8 mouse cellular contexts compared by ENCODE assay signal in the genomic region with DNA sequence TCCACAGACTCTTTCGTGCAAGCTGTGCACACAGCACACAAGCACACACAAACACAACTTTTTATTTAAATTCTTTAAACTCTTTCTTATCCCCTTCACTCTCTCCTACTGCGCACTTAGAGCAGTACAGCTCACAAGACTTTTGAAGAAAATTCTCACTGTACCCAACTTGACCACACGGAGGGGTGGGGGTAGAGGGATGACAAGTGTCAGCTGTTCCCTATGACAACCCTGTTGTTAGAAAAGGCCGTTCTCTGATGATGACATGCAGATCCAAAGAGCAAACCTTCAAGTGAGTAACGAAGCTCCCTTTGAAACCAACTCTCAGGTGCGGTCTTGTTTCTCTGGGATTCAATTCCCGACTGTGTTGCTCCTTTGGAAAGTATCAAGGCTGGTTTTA. TPM values are rescaled to one million over a fixed set of nuclear protein-coding genes. Genes with fewer than 3 reads are reported as not detected.
DNase-seq lines count a peak whose midpoint lies in the region; ATAC-seq and TF ChIP-seq lines count a peak whose summit lies in the region.

No protein-coding gene starts in this region.

- ATAC-seq in kidney, embryonic 15.5 days (replicated peaks; ENCODE audit: low FRiP score) = no peak
- ATAC-seq in heart, postnatal 0 days (ENCODE audit: insufficient read depth, low read depth) = no peak

- H3K4me3 ChIP-seq in kidney, embryonic 15.5 days (replicated peaks) = peak overlapping the region; percentile 69
- H3K4me3 ChIP-seq in MEL (ENCODE audit: control insufficient read depth in 1 of 2, insufficient read depth in 1 of 2, low read depth in 2 of 2, low read length in 2 of 2) = peak overlapping the region; percentile 88 to 90
- peak overlapping the region; percentile 76 for H3K4me3 ChIP-seq in heart, postnatal 0 days (ENCODE audit: low read depth, low read length)
- H3K4me3 ChIP-seq in macrophage (ENCODE audit: inconsistent target) = peak overlapping the region; percentile 47

- no peak for TF ChIP-seq CTCF in MEL (IDR thresholded peaks at IDR 0.05 in 2 of 3, conservative IDR thresholded peaks at IDR 0.05 in 1 of 3; ENCODE audit: control insufficient read depth in 1 of 3, insufficient read depth in 1 of 3, low read depth in 2 of 3, low read length in 3 of 3, poor library complexity in 1 of 3, severe bottlenecking in 1 of 3)
- TF ChIP-seq CTCF in heart, postnatal 0 days (IDR thresholded peaks at IDR 0.05; ENCODE audit: low read depth) = no peak

- no peak for DNase-seq in kidney, adult 18-20 months
- DNase-seq in MEL (ENCODE audit: low read depth, low spot score) = peak; percentile 49
- DNase-seq in heart, postnatal 0 days (ENCODE audit: low spot score) = no peak
- DNase-seq in right cerebral cortex, postnatal 36 days (ENCODE audit: low spot score in 2 of 2) = no peak
- no peak for DNase-seq in gastrocnemius, adult 18-20 months (ENCODE audit: low spot score)
- no peak for DNase-seq in embryo, embryonic 10 days (ENCODE audit: low spot score)

- no peaks in the 10 kb centered on the region for H3K27me3 ChIP-seq in kidney, embryonic 15.5 days
- H3K27me3 ChIP-seq in MEL (ENCODE audit: control insufficient read depth in 1 of 2, insufficient read depth in 2 of 2, low read length in 2 of 2) = no peaks in the 10 kb centered on the region
- H3K27me3 ChIP-seq in heart, postnatal 0 days (ENCODE audit: control insufficient read depth, insufficient read depth, low read length) = no peaks in the 10 kb centered on the region

- TF ChIP-seq RAD21 in MEL (IDR thresholded peaks at IDR 0.05; ENCODE audit: low read depth, low read length) = no peak

- WGBS in kidney, embryonic 15.5 days = 42% methylated on average over 7 of the region's 7 CpGs
- 28% methylated on average over 7 of the region's 7 CpGs for WGBS in heart, postnatal 0 days
- WGBS in macrophage (ENCODE audit: missing documents) = 15% methylated on average over 7 of the region's 7 CpGs

- peak overlapping the region; percentile 62 for H3K9ac ChIP-seq in kidney, embryonic 15.5 days
- peak overlapping the region; percentile 90 for H3K9ac ChIP-seq in MEL (ENCODE audit: control insufficient read depth, low read depth, low read length, poor library complexity, severe bottlenecking)
- peak overlapping the region; percentile 65 for H3K9ac ChIP-seq in heart, postnatal 0 days (replicated peaks; ENCODE audit: low read depth, low read length)

- no peak overlapping the region for H3K27ac ChIP-seq in kidney, embryonic 15.5 days
- H3K27ac ChIP-seq in MEL (ENCODE audit: control insufficient read depth, low read depth, low read length) (no peak overlapping the region), macrophage (peak overlapping the region; percentile 19; the same call in 1 of the 2 replicates)
- H3K27ac ChIP-seq in heart, postnatal 0 days (ENCODE audit: low read depth) = no peak overlapping the region

- no peak for TF ChIP-seq POLR2A in MEL (IDR thresholded peaks at IDR 0.05; ENCODE audit: control insufficient read depth in 1 of 2, insufficient read depth in 1 of 2, low read depth in 1 of 2, low read length in 2 of 2, poor library complexity in 1 of 2)

- no peaks in the 10 kb centered on the region for H3K9me3 ChIP-seq in kidney, embryonic 15.5 days (replicated peaks)
- H3K9me3 ChIP-seq in MEL (replicated peaks; ENCODE audit: insufficient read depth, low read length) = no peaks in the 10 kb centered on the region
- H3K9me3 ChIP-seq in heart, postnatal 0 days (replicated peaks; ENCODE audit: control insufficient read depth, low read length) = no peaks in the 10 kb centered on the region

- H3K79me2 ChIP-seq in MEL (ENCODE audit: control insufficient read depth, insufficient read depth, low read length, poor library complexity) (peaks cover 8% of the 10 kb centered on the region), macrophage (ENCODE audit: inconsistent target) (peaks cover 17% of the 10 kb centered on the region; the same call in 1 of the 2 replicates)

- H3K36me3 ChIP-seq in kidney, embryonic 15.5 days = peaks cover 10% of the 10 kb centered on the region; the same call in 1 of the 2 replicates
- H3K36me3 ChIP-seq in MEL (ENCODE audit: control insufficient read depth in 1 of 2, insufficient read depth in 2 of 2, low read length in 2 of 2) (peaks cover 0 to 8% of the 10 kb centered on the region in 2 experiments; a peak in 2 of 4 replicates), macrophage (ENCODE audit: inconsistent target) (peaks cover 18% of the 10 kb centered on the region)
- H3K36me3 ChIP-seq in heart, postnatal 0 days (replicated peaks; ENCODE audit: control insufficient read depth, insufficient read depth, low read length) = 0 out of 2 replicates have a peak, but pooled peaks cover 3% of the 10 kb centered on the region

- H3K4me2 ChIP-seq in kidney, embryonic 15.5 days = peak overlapping the region; percentile 62
- peak overlapping the region; percentile 68 for H3K4me2 ChIP-seq in heart, postnatal 0 days (ENCODE audit: low read depth, low read length)

- TF ChIP-seq EP300 in MEL (IDR thresholded peaks at IDR 0.05; ENCODE audit: low read depth in 1 of 2, low read length in 2 of 2) = no peak
- no peak for TF ChIP-seq EP300 in heart, postnatal 0 days (IDR thresholded peaks at IDR 0.05; ENCODE audit: low read depth)

- H3K4me1 ChIP-seq in kidney, embryonic 15.5 days = peaks cover 12% of the 10 kb centered on the region
- H3K4me1 ChIP-seq in MEL (ENCODE audit: control insufficient read depth in 1 of 2, insufficient read depth in 2 of 2, low read length in 2 of 2) = peaks cover 0 to 11% of the 10 kb centered on the region in 2 experiments; a peak in 3 of 4 replicates
- peaks cover 8% of the 10 kb centered on the region; the same call in 1 of the 2 replicates for H3K4me1 ChIP-seq in heart, postnatal 0 days (ENCODE audit: control insufficient read depth, insufficient read depth)

RNA-seq across cellular contexts. Expression of gene Pts, which starts 0.7 kb away (rescaled TPM):
- 88.2 and 94.1 TPM in 2 replicates for polyA plus RNA-seq in kidney, embryonic 15.5 days (2015; fragmentation: Nextera tagmentation; extraction: Ambion mirVana)
- total RNA-seq in MEL (2012; rRNA removed) = 24.4 and 24.6 TPM in 2 replicates
- 10 to 100 TPM in 1 of 2 experiments, not detected in 1; 24.6 TPM for polyA plus RNA-seq in MEL (2012; ENCODE audit: insufficient read depth in 1 of 2, insufficient read length in 2 of 2, low read depth in 1 of 2, low replicate concordance in 2 of 2, missing spikeins in 1 of 2)
- total RNA-seq in heart, postnatal 0 days (2014; rRNA removed; ENCODE audit: low replicate concordance) = 29.7 and 147 TPM in 2 replicates
- polyA plus RNA-seq in heart, postnatal 0 days (2015; fragmentation: Nextera tagmentation; extraction: Ambion mirVana) = 93.1 and 97.8 TPM in 2 replicates
- total RNA-seq in macrophage (2018; cell fraction: chromatin; rRNA removed) = 100 to 1,000 TPM in 8 of 26 experiments, 10 to 100 TPM in 18; 25.2 to 139 (median 70.7) TPM
- 10 to 100 TPM; 34.1 to 70.9 (median 47.9) TPM for total RNA-seq in macrophage (2018; cell fraction: cytosol; rRNA removed)
- total RNA-seq in macrophage (2018; cell fraction: nucleus; rRNA removed) = 100 to 1,000 TPM in 4 of 26 experiments, 10 to 100 TPM in 22; 25.2 to 114 (median 53.9) TPM
- polyA plus RNA-seq in macrophage (2018) = 36.6 to 64.4 TPM (median 48.4 TPM) in 3 replicates
- 10 to 100 TPM; 11.0 to 12.2 TPM for total RNA-seq in gastrocnemius, adult 18-20 months (2021)

RNA-seq across cellular contexts. Expression of gene Il18, which starts 26.8 kb away (rescaled TPM):
- polyA plus RNA-seq in kidney, embryonic 15.5 days (2015; fragmentation: Nextera tagmentation; extraction: Ambion mirVana) = 1.7 and 3.0 TPM in 2 replicates
- total RNA-seq in MEL (2012; rRNA removed) = not detected in 2 replicates
- polyA plus RNA-seq in MEL (2012; ENCODE audit: insufficient read depth in 1 of 2, insufficient read length in 2 of 2, low read depth in 1 of 2, low replicate concordance in 2 of 2, missing spikeins in 1 of 2) (not detected), macrophage (2018) (44.2 to 59.1 TPM (median 54.5 TPM) in 3 replicates)
- 0.46 and 2.4 TPM in 2 replicates for total RNA-seq in heart, postnatal 0 days (2014; rRNA removed; ENCODE audit: low replicate concordance)
- 2.9 and 4.7 TPM in 2 replicates for polyA plus RNA-seq in heart, postnatal 0 days (2015; fragmentation: Nextera tagmentation; extraction: Ambion mirVana)
- 100 to 1,000 TPM in 5 of 26 experiments, 10 to 100 TPM in 21; 34.1 to 153 (median 64.9) TPM for total RNA-seq in macrophage (2018; cell fraction: chromatin; rRNA removed)
- 10 to 100 TPM; 37.4 to 86.6 (median 53.3) TPM for total RNA-seq in macrophage (2018; cell fraction: cytosol; rRNA removed)
- 100 to 1,000 TPM in 12 of 26 experiments, 10 to 100 TPM in 14; 60.0 to 188 (median 98.9) TPM for total RNA-seq in macrophage (2018; cell fraction: nucleus; rRNA removed)
- total RNA-seq in gastrocnemius, adult 18-20 months (2021) = 1 to 10 TPM; 1.0 to 2.0 TPM

RNA-seq across cellular contexts. Expression of gene Bco2, which starts 27.1 kb away (rescaled TPM):
- polyA plus RNA-seq in kidney, embryonic 15.5 days (2015; fragmentation: Nextera tagmentation; extraction: Ambion mirVana) = 0.08 and 0.12 TPM in 2 replicates
- 0.07 TPM in 1 of 2 replicates, not detected in the other for total RNA-seq in MEL (2012; rRNA removed)
- polyA plus RNA-seq in MEL (2012; ENCODE audit: insufficient read depth in 1 of 2, insufficient read length in 2 of 2, low read depth in 1 of 2, low replicate concordance in 2 of 2, missing spikeins in 1 of 2) (under 1 TPM in 1 of 2 experiments, not detected in 1; 0.07 TPM), macrophage (2018) (2.7 to 3.6 TPM (median 2.9 TPM) in 3 replicates)
- total RNA-seq in heart, postnatal 0 days (2014; rRNA removed; ENCODE audit: low replicate concordance) = not detected in 2 replicates
- polyA plus RNA-seq in heart, postnatal 0 days (2015; fragmentation: Nextera tagmentation; extraction: Ambion mirVana) = 0.07 TPM in 1 of 2 replicates, not detected in the other
- total RNA-seq in macrophage (2018; cell fraction: chromatin; rRNA removed) = 10 to 100 TPM in 1 of 26 experiments, 1 to 10 TPM in 25; 1.1 to 11.6 (median 5.2) TPM
- 1 to 10 TPM; 2.7 to 9.2 (median 3.9) TPM for total RNA-seq in macrophage (2018; cell fraction: cytosol; rRNA removed)
- total RNA-seq in macrophage (2018; cell fraction: nucleus; rRNA removed) = 10 to 100 TPM in 7 of 26 experiments, 1 to 10 TPM in 19; 2.2 to 12.8 (median 5.7) TPM
- total RNA-seq in gastrocnemius, adult 18-20 months (2021) = under 1 TPM; 0.27 to 0.55 TPM

RNA-seq across cellular contexts. Expression of gene Tex12, which starts 33.3 kb away (rescaled TPM):
- polyA plus RNA-seq in kidney, embryonic 15.5 days (2015; fragmentation: Nextera tagmentation; extraction: Ambion mirVana) = 0.18 TPM in 1 of 2 replicates, not detected in the other
- not detected in 2 replicates for total RNA-seq in MEL (2012; rRNA removed)
- polyA plus RNA-seq in MEL (2012; ENCODE audit: insufficient read depth in 1 of 2, insufficient read length in 2 of 2, low read depth in 1 of 2, low replicate concordance in 2 of 2, missing spikeins in 1 of 2) (not detected), macrophage (2018) (not detected in 3 replicates)
- not detected in 2 replicates for total RNA-seq in heart, postnatal 0 days (2014; rRNA removed; ENCODE audit: low replicate concordance)
- polyA plus RNA-seq in heart, postnatal 0 days (2015; fragmentation: Nextera tagmentation; extraction: Ambion mirVana) = not detected in 2 replicates
- 1 to 10 TPM in 1 of 26 experiments, not detected in 25; 2.0 TPM for total RNA-seq in macrophage (2018; cell fraction: chromatin; rRNA removed)
- total RNA-seq in macrophage (2018; cell fraction: cytosol; rRNA removed) = under 1 TPM in 7 of 26 experiments, not detected in 19; 0.14 to 0.47 (median 0.19) TPM
- under 1 TPM in 1 of 26 experiments, not detected in 25; 0.53 TPM for total RNA-seq in macrophage (2018; cell fraction: nucleus; rRNA removed)
- not detected for total RNA-seq in gastrocnemius, adult 18-20 months (2021)

RNA-seq across cellular contexts. Expression of gene Plet1, which starts 33.5 kb away (rescaled TPM):
- polyA plus RNA-seq in kidney, embryonic 15.5 days (2015; fragmentation: Nextera tagmentation; extraction: Ambion mirVana) = 24.8 TPM in 2 replicates
- total RNA-seq in MEL (2012; rRNA removed) = 0.12 and 0.16 TPM in 2 replicates
- polyA plus RNA-seq in MEL (2012; ENCODE audit: insufficient read depth in 1 of 2, insufficient read length in 2 of 2, low read depth in 1 of 2, low replicate concordance in 2 of 2, missing spikeins in 1 of 2) (under 1 TPM in 1 of 2 experiments, not detected in 1; 0.81 TPM), macrophage (2018) (not detected in 3 replicates)
- total RNA-seq in heart, postnatal 0 days (2014; rRNA removed; ENCODE audit: low replicate concordance) = 3.7 and 7.0 TPM in 2 replicates
- polyA plus RNA-seq in heart, postnatal 0 days (2015; fragmentation: Nextera tagmentation; extraction: Ambion mirVana) = 1.2 and 1.3 TPM in 2 replicates
- not detected for total RNA-seq in macrophage (2018; cell fraction: chromatin; rRNA removed)
- total RNA-seq in macrophage (2018; cell fraction: cytosol; rRNA removed) = 1 to 10 TPM in 1 of 26 experiments, under 1 TPM in 3, not detected in 22; 0.06 to 1.3 (median 0.38) TPM
- under 1 TPM in 3 of 26 experiments, not detected in 23; 0.35 to 0.93 (median 0.36) TPM for total RNA-seq in macrophage (2018; cell fraction: nucleus; rRNA removed)
- total RNA-seq in gastrocnemius, adult 18-20 months (2021) = not detected
